Mouse (Mus musculus) subcutaneous adipose tissue, adult 2 months (tissue): ENCODE measurements around the gene Nudt4. TPM values are rescaled to one million over a fixed set of nuclear protein-coding genes. Genes with fewer than 3 reads are reported as not detected.

Source experiments
- polyA plus RNA-seq: library from polyadenylated mRNA; depleted of rRNA; stranded (reverse); fragments of >200 nt; gene quantifications from 2 replicates; pipeline ENCODE4 v1.2.3, GENCODE M21; 2012; ENCODE audit warnings: low replicate concordance; rRNA removed

Gene Nudt4
- 43.0 and 80.8 TPM in 2 replicates for polyA plus RNA-seq

DNA sequence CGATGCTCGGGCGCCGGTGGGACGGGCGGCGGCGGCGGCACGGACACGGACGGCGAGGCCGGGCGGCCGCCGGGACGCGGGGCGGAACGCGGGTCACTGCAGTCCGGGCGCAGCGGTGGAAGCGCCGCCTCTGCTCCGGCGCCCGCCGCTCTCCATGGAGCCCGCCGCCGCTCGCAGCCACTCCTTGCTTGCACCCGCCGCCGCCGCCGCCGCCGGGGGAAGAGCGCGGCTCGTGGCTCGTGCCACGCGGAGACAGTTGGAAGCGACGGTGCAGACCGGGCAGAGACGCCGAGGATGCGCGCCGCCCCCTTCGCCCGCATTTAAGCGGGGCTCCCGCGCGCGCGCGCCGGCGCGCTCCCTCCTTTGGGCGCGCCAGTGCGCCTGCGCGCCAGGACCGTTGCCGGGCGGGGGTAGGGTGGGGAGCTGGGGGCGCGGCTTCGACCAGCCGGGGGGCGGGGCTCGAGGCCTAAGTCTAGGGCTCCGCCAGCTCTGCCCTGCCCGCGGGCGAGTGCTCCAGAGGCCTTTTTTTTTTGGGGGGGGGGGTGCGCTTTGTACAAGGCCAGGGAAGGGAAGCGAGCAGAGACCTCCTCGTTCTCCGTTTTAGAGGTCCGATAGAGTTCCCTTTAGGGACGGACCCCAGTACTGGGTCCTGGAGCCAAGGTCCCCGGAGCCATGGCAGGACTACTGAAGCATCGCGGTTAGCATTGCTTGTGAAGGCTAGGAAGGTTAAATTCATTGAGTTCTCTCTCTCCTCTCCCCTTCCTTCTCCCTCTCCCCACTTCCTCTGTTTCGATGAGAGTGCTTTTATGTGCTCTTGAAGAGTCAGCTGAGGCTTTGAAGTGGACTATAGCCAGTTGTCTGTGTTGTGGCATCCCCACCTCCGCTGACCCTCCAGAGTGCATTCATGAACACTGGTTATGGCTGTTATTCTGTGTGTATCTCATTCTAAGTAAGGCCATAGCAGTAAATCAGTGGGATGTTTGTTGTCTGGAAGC is at the start of gene Nudt4:
TSS of gene Nudt4 (minus strand) at position 296 of the 995 bp plus-strand sequence.

DNA sequence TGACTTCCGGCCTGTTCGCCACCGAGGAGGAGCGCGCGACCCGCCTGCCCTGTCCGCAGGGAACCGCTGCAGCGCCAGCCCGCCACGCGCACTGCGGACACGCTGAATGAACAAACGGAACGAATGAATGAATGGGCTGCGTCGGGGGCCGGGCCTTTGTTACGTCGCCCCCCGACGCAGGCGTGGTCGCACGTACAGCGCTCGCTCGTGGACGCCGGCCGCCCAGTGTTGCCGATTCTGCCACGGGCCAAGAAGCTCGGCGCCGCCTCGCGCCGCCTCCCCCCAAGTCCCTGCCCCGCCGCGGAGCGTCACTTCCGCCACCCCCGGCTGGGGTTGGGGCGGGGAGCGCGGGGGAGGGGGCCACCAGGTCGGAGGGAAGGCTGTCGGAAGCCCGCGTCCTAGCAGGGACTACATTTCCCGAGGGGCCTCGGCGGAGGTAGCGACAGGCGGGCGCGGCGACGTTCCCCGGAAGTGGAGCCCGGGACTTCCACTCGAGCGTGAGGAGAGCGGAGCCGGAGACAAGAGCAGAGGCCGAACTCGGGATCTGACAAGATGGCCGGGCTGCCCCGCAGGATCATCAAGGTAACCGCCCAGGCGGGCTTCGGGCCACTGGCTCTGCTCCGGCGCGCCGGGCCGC is 49.2 kb downstream of the Nudt4 start, which contains the start of gene Ube2n:
TSS of gene Ube2n (plus strand) at position 490 of the 637 bp plus-strand sequence.

DNA sequence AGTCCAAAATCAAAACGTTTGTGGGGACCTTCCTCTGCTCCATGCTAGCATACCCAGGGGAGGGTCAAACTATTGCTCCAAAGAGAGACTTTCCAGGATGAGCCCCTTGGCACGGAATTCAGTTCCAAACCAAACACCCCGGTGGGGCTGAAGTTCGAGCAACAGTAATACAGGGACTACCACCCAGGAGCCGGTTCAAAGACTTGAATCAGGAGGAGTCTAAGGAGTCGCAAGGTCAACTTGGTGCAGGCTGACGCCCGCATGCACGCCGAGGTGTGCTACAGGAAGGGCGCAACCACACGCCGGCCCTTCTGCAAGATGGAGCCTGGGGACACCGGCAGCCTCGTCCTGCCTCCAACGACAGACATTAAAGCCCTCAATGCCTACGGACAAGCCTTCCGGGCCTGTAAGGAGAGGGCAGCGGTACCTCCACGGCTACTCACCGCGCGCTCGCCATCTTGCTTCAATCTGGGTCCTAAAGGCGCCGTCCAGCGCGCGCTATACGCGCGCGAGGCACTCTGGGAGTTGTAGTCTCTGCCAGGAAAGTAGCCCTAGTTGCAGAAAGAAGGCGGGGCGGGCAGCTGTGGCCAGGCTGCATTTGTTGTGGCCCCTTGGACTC is 62.4 kb downstream of the Nudt4 start, which contains the start of gene Mrpl42:
TSS of gene Mrpl42 (minus strand) at position 478 of the 619 bp plus-strand sequence.

Other genes starting within 250 kb of the Nudt4 start
- 12.2 and 18.1 TPM in 2 replicates for gene Cradd, start 240.0 kb downstream of the Nudt4 start, polyA plus RNA-seq
- gene Socs2, start 147.0 kb downstream of the Nudt4 start, polyA plus RNA-seq, result 9.7 and 53.0 TPM in 2 replicates
- 142 and 174 TPM in 2 replicates for gene Mrpl42, start 62.2 kb downstream of the Nudt4 start, polyA plus RNA-seq
- 69.9 and 71.4 TPM in 2 replicates for gene Ube2n, start 49.0 kb downstream of the Nudt4 start, polyA plus RNA-seq
- not detected in 2 replicates for gene Anapc15-ps, start 109.3 kb upstream of the Nudt4 start, polyA plus RNA-seq